Mouse (Mus musculus) heart, postnatal 4 days (tissue): Measurements from ENCODE around the gene Yars. TPM values are rescaled to one million over a fixed set of nuclear protein-coding genes. Genes with fewer than 3 reads are reported as not detected.

ENCODE experiments used
- DNase-seq: peaks from one replicate; pipeline ENCODE4 v3.0.0; 2021
- total RNA-seq, 2 experiments: library from RNA; stranded (reverse); gene quantifications; 2 replicates each; pipeline ENCODE4 v1.2.3; 2021

Yars gene
- total RNA-seq, 2 experiments from 2014 or later, result 44.7 to 45.0 TPM

- DNase-seq, result no peak
Measured at GRCm38 (mm10) chr4:129188803-129189541, 588 bp upstream of the Yars start.

- DNase-seq, result no peak
Measured at GRCm38 (mm10) chr4:129190538-129190937, 978 bp downstream of the Yars start.

GRCm38 (mm10) chr4:129191691-129192090 is 2.1 kb downstream of the Yars start:
- no peak for DNase-seq

GRCm38 (mm10) chr4:129194280-129194679 is 4.7 kb downstream of the Yars start:
- no peak for DNase-seq

- DNase-seq, result no peak
Measured at GRCm38 (mm10) chr4:129197514-129197913, 8.0 kb downstream of the Yars start.

GRCm38 (mm10) chr4:129204655-129205054 is 15.1 kb downstream of the Yars start:
- DNase-seq, result no peak

GRCm38 (mm10) chr4:129206792-129207191 is 17.2 kb downstream of the Yars start:
- DNase-seq, result no peak

- DNase-seq, result no peak
Measured at GRCm38 (mm10) chr4:129209504-129209903, 19.9 kb downstream of the Yars start.

GRCm38 (mm10) chr4:129211461-129211860 is 21.9 kb downstream of the Yars start:
- peak; percentile 72 for DNase-seq

- peak; percentile 37 for DNase-seq
Measured at GRCm38 (mm10) chr4:129212486-129212885, 22.9 kb downstream of the Yars start.

GRCm38 (mm10) chr4:129218569-129219175 is 29.1 kb downstream of the Yars start:
- DNase-seq, result no peak

GRCm38 (mm10) chr4:129219198-129219597 is 29.6 kb downstream of the Yars start:
- no peak for DNase-seq

- no peak for DNase-seq
Measured at GRCm38 (mm10) chr4:129220376-129221089, 31.0 kb downstream of the Yars start.

GRCm38 (mm10) chr4:129221097-129222010 is 31.8 kb downstream of the Yars start:
- no peak for DNase-seq

GRCm38 (mm10) chr4:129222019-129222925 is 32.7 kb downstream of the Yars start:
- no peak for DNase-seq

- no peak for DNase-seq
Measured at GRCm38 (mm10) chr4:129223421-129224281, 34.1 kb downstream of the Yars start.

- DNase-seq, result no peak
Measured at GRCm38 (mm10) chr4:129225315-129225714, 35.8 kb downstream of the Yars start.

GRCm38 (mm10) chr4:129226441-129226963 is 36.9 kb downstream of the Yars start:
- DNase-seq, result no peak

GRCm38 (mm10) chr4:129227170-129227984 is 37.8 kb downstream of the Yars start:
- no peak for DNase-seq
